Mouse (Mus musculus) v-Abl transformed pro-B cells (cell line): ENCODE results near the gene Arv1.

ENCODE experiments used
- in situ Hi-C, 2 experiments: fragments of 400-800 bp; cut with MboI; formaldehyde crosslinking; loops; one replicate each; pipeline ENCODE4 v1.15.1; 2025; ENCODE audit not compliant: unreplicated experiment in 2 of 2

Gene Arv1

GRCm38 (mm10) chr8:124721862-124722515 is at the start of gene Arv1, which contains the start of gene Ttc13:
Gene Arv1, plus strand, starts transcription at chr8:124722139.
Gene Ttc13, minus strand, starts transcription at chr8:124721983.
- in situ Hi-C loops, result no loop called here

- in situ Hi-C loops, result no loop called here
Measured at GRCm38 (mm10) chr8:124672345-124672744, 49.6 kb upstream of the Arv1 start.

- in situ Hi-C loops, result no loop called here
Measured at GRCm38 (mm10) chr8:124676661-124677060, 45.3 kb upstream of the Arv1 start.

- in situ Hi-C loops, result no loop called here
Measured at GRCm38 (mm10) chr8:124677078-124677477, 44.9 kb upstream of the Arv1 start.

GRCm38 (mm10) chr8:124677486-124677885 is 44.5 kb upstream of the Arv1 start:
- in situ Hi-C loops, result no loop called here

GRCm38 (mm10) chr8:124678246-124678645 is 43.7 kb upstream of the Arv1 start:
- in situ Hi-C loops, result no loop called here

GRCm38 (mm10) chr8:124681077-124681791 is 40.7 kb upstream of the Arv1 start:
- in situ Hi-C loops, result no loop called here

- in situ Hi-C loops, result no loop called here
Measured at GRCm38 (mm10) chr8:124681792-124682157, 40.2 kb upstream of the Arv1 start.

GRCm38 (mm10) chr8:124682218-124682617 is 39.7 kb upstream of the Arv1 start:
- in situ Hi-C loops, result no loop called here

- in situ Hi-C loops, result no loop called here
Measured at GRCm38 (mm10) chr8:124688899-124689298, 33.0 kb upstream of the Arv1 start.

- in situ Hi-C loops, result no loop called here
Measured at GRCm38 (mm10) chr8:124691706-124692105, 30.2 kb upstream of the Arv1 start.

GRCm38 (mm10) chr8:124695424-124696100 is 26.4 kb upstream of the Arv1 start:
- in situ Hi-C loops, result no loop called here

GRCm38 (mm10) chr8:124700271-124700670 is 21.7 kb upstream of the Arv1 start:
- in situ Hi-C loops, result no loop called here

- in situ Hi-C loops, result no loop called here
Measured at GRCm38 (mm10) chr8:124701023-124701422, 20.9 kb upstream of the Arv1 start.

GRCm38 (mm10) chr8:124702183-124702582 is 19.8 kb upstream of the Arv1 start:
- in situ Hi-C loops, result no loop called here

GRCm38 (mm10) chr8:124703526-124703925 is 18.4 kb upstream of the Arv1 start:
- in situ Hi-C loops, result no loop called here

GRCm38 (mm10) chr8:124704376-124704775 is 17.6 kb upstream of the Arv1 start:
- in situ Hi-C loops, result no loop called here

- in situ Hi-C loops, result no loop called here
Measured at GRCm38 (mm10) chr8:124705823-124706222, 16.1 kb upstream of the Arv1 start.

GRCm38 (mm10) chr8:124713207-124713606 is 8.7 kb upstream of the Arv1 start:
- in situ Hi-C loops, result no loop called here

- in situ Hi-C loops, result no loop called here
Measured at GRCm38 (mm10) chr8:124715736-124716135, 6.2 kb upstream of the Arv1 start.

- in situ Hi-C loops, result no loop called here
Measured at GRCm38 (mm10) chr8:124720133-124720532, 1.8 kb upstream of the Arv1 start.
